Mouse (Mus musculus) layer of hippocampus, postnatal 25 days (tissue): ENCODE measurements at regions not wholly inside any gene's neighbourhood (a gene's known extent, or its start where the extent isn't known, plus 50 kb on each side); places are given as distances from the start of the nearest gene placed in this dataset.

Experiments
- DNase-seq, 2 experiments: peaks; one replicate each; pipeline ENCODE4 v3.0.0; 2022; ENCODE audit warnings: mixed read lengths in 2 of 2, low spot score in 1 of 2; ENCODE audit errors: extremely low spot score in 1 of 2

GRCm38 (mm10) chr6:100923070-100923469 lies 89.6 kb downstream of the Ppp4r2 start:
- no peak for DNase-seq

- no peak for DNase-seq
These were observed 90.3 kb downstream of the Ppp4r2 start for GRCm38 (mm10) chr6:100923686-100924085.

- DNase-seq = no peak
These were observed 95.7 kb downstream of the Ppp4r2 start for GRCm38 (mm10) chr6:100928791-100929758.

GRCm38 (mm10) chr6:100929759-100930358 lies 96.4 kb downstream of the Ppp4r2 start:
- no peak for DNase-seq

GRCm38 (mm10) chr6:100930706-100931105 lies 97.3 kb downstream of the Ppp4r2 start:
- no peak for DNase-seq

- no peak for DNase-seq
These were observed 101.0 kb downstream of the Ppp4r2 start for GRCm38 (mm10) chr6:100934424-100934823.

GRCm38 (mm10) chr6:100937802-100938201 lies 104.4 kb downstream of the Ppp4r2 start:
- no peak for DNase-seq

- no peak for DNase-seq
These were observed 105.0 kb downstream of the Ppp4r2 start for GRCm38 (mm10) chr6:100938376-100938775.

- DNase-seq = no peak
These were observed 105.6 kb downstream of the Ppp4r2 start for GRCm38 (mm10) chr6:100939042-100939441.

- no peak for DNase-seq
These were observed 106.3 kb downstream of the Ppp4r2 start for GRCm38 (mm10) chr6:100939766-100940165.

GRCm38 (mm10) chr6:100941686-100942085 lies 108.3 kb downstream of the Ppp4r2 start:
- DNase-seq = no peak

GRCm38 (mm10) chr6:100942956-100943355 lies 109.5 kb downstream of the Ppp4r2 start:
- no peak for DNase-seq

GRCm38 (mm10) chr6:100945796-100946195 lies 112.4 kb downstream of the Ppp4r2 start:
- no peak for DNase-seq

GRCm38 (mm10) chr6:100948340-100948739 lies 114.9 kb downstream of the Ppp4r2 start:
- no peak for DNase-seq

GRCm38 (mm10) chr6:100951646-100952045 lies 118.2 kb downstream of the Ppp4r2 start:
- DNase-seq = no peak

- no peak for DNase-seq
These were observed 119.0 kb downstream of the Ppp4r2 start for GRCm38 (mm10) chr6:100952470-100952869.

- DNase-seq = no peak
These were observed 121.1 kb downstream of the Ppp4r2 start for GRCm38 (mm10) chr6:100954563-100954962.

GRCm38 (mm10) chr6:100966481-100966880 lies 133.1 kb downstream of the Ppp4r2 start:
- DNase-seq = no peak

GRCm38 (mm10) chr6:100968080-100968856 lies 134.8 kb downstream of the Ppp4r2 start:
- DNase-seq = no peak

GRCm38 (mm10) chr6:100968960-100969359 lies 135.5 kb downstream of the Ppp4r2 start:
- no peak for DNase-seq
